ENCODE assay signal across 38 mouse cellular contexts in genomic region chr16:50600665-50601064, GRCm38 (mm10). TPM values are rescaled to one million over a fixed set of nuclear protein-coding genes. Genes with fewer than 3 reads are reported as not detected.
DNase-seq lines count a peak whose midpoint lies in the region; ATAC-seq and TF ChIP-seq lines count a peak whose summit lies in the region.
"Had no signal": no experiment of that assay in that cellular context is flagged by ENCODE, and none has a peak within 500 bp of the region (broad histone marks: within the 10 kb centered on the region; RNA-seq: fewer than 3 reads in every experiment).

No protein-coding gene starts in this region.

- H3K79me2 ChIP-seq in C2C12 (ENCODE audit: control insufficient read depth, insufficient read depth) = no peaks in the 10 kb centered on the region

- TF ChIP-seq CTCF in C2C12 (IDR thresholded peaks at IDR 0.05; ENCODE audit: control insufficient read depth, insufficient read depth, insufficient read length) = no peak

- no peaks in the 10 kb centered on the region for H3K79me3 ChIP-seq in C2C12 (ENCODE audit: low read depth)

- ATAC-seq in common myeloid progenitor, adult 5-6 weeks (replicated peaks; ENCODE audit: low read depth, poor library complexity, severe bottlenecking) = peak; percentile 55
- ATAC-seq in frontal cortex, adult (ENCODE audit: low TSS enrichment) = no peak
- ATAC-seq: forebrain, embryonic 16.5 days; hindbrain, embryonic 16.5 days had no signal

- H3K27me3 ChIP-seq in C2C12 (ENCODE audit: control insufficient read depth, insufficient read depth, insufficient read length) = no peaks in the 10 kb centered on the region
- H3K27me3 ChIP-seq: embryonic facial prominence, embryonic 12.5 days; heart, embryonic 13.5 days; neural tube, embryonic 13.5 days had no signal

- DNase-seq in MN1 (ENCODE audit: low spot score) = peak; percentile 7
- no peak for DNase-seq in embryo, embryonic 10 days (ENCODE audit: low spot score)
- DNase-seq in spleen, postnatal 36 days (ENCODE audit: low spot score in 2 of 2) = no peak
- no peak for DNase-seq in gastrocnemius, postnatal 14 days
- DNase-seq: adrenal gland, postnatal 25 days; cerebellum, adult 2 months; cerebellum, postnatal 14 days; heart, postnatal 10 days; kidney, adult 18-20 months; kidney, postnatal 36 days; liver; lung, adult 2 months; lung, postnatal 10 days; thymus, postnatal 4 days had no signal

- H3K4me3 ChIP-seq in C2C12 (ENCODE audit: insufficient read depth, poor library complexity, severe bottlenecking) = no peak overlapping the region
- H3K4me3 ChIP-seq: embryonic facial prominence, embryonic 12.5 days; forebrain, embryonic 10.5 days; heart, embryonic 13.5 days; neural tube, embryonic 13.5 days had no signal

- intact Hi-C loops in gastrocnemius, postnatal 14 days (cut with DNase I; ENCODE audit: low total_unique reads) = no loop called here

- H3K36me3 ChIP-seq in C2C12 (ENCODE audit: control insufficient read depth, insufficient read depth) = no peaks in the 10 kb centered on the region
- H3K36me3 ChIP-seq: embryonic facial prominence, embryonic 12.5 days; forebrain, embryonic 10.5 days; heart, embryonic 13.5 days; neural tube, embryonic 13.5 days had no signal

- H3ac ChIP-seq in C2C12 (ENCODE audit: control insufficient read depth, insufficient read length, low read depth) = no peak overlapping the region

TF ChIP-seq in C2C12, 6 proteins besides CTCF, POLR2A, EP300 and RAD21:
- TF ChIP-seq MYOD1 (IDR thresholded peaks at IDR 0.05; ENCODE audit: control insufficient read depth, insufficient read length, low read depth) = peak; percentile 67
- TF ChIP-seq FOSL1 (IDR thresholded peaks at IDR 0.05; ENCODE audit: insufficient read depth, low read length, poor library complexity, severe bottlenecking) = peak; percentile 98
- no peak for TF ChIP-seq MAX (IDR thresholded peaks at IDR 0.05)

RNA-seq across cellular contexts. Expression of gene Ccdc54, which starts 9.7 kb away (rescaled TPM):
- polyA plus RNA-seq in C2C12 (2012; fragmentation: generic; extraction: Trizol) = not detected
- total RNA-seq in common myeloid progenitor, adult 5-6 weeks (2017) = 0.69 TPM in 1 of 2 replicates, not detected in the other
- total RNA-seq in gastrocnemius, postnatal 14 days (2021) = not detected
- total RNA-seq: adrenal gland, adult 18-20 months; adrenal gland, postnatal 25 days; gastrocnemius, adult 8-10 months; heart, adult 8-10 months; heart, postnatal 10 days; layer of hippocampus, adult 8-10 months; left cerebral cortex, postnatal 10 days; midbrain, postnatal 0 days had no signal
- polyA plus RNA-seq: brain, embryonic 14.5 days; cerebellum, adult 2 months; embryonic facial prominence, embryonic 12.5 days; forebrain, embryonic 10.5 days; forebrain, embryonic 16.5 days; heart, embryonic 13.5 days; hindbrain, embryonic 11.5 days; hindbrain, embryonic 16.5 days; intestine, embryonic 14.5 days; kidney, embryonic 16.5 days; limb, embryonic 11.5 days; liver, embryonic 14.5 days; lung, adult 2 months; midbrain, embryonic 11.5 days; midbrain, postnatal 0 days; neural tube, embryonic 13.5 days; stomach, embryonic 14.5 days; thymus, postnatal 0 days had no signal
